Mouse (Mus musculus) CH12.LX (cell line): ENCODE results near the gene Gpr45.

Source experiments
- CHD2 ChIP-seq: IDR thresholded peaks from 2 replicates; pipeline ENCODE4 v1.6.1; 2011; ENCODE audit warnings: low read length, improper control_type of control experiment
- CTCF ChIP-seq, 2 experiments: IDR thresholded peaks in 1 of 2; conservative IDR thresholded peaks in 1 of 2; 2 replicates each; pipeline ENCODE4 v1.5.1; 2011 to 2012; ENCODE audit warnings: low read depth in 2 of 2, low read length in 2 of 2, improper control_type of control experiment in 1 of 2, inconsistent platforms in 1 of 2, mild to moderate bottlenecking in 1 of 2, moderate library complexity in 1 of 2
- KAT2A ChIP-seq: IDR thresholded peaks from 2 replicates; pipeline ENCODE4 v1.6.1; 2012; ENCODE audit warnings: low read length, improper control_type of control experiment, inconsistent platforms; ENCODE audit not compliant: insufficient replicate concordance
- MAFK ChIP-seq: IDR thresholded peaks from 2 replicates; pipeline ENCODE4 v1.6.1; 2011; ENCODE audit warnings: low read length, improper control_type of control experiment; ENCODE audit not compliant: insufficient replicate concordance
- MAZ ChIP-seq: IDR thresholded peaks from 2 replicates; pipeline ENCODE4 v1.6.1; 2012; ENCODE audit warnings: low read depth, mild to moderate bottlenecking, inconsistent platforms, low read length, improper control_type of control experiment, moderate library complexity
- MEF2A ChIP-seq: IDR thresholded peaks from 2 replicates; pipeline ENCODE4 v1.6.1; 2014; ENCODE audit warnings: low read depth, mild to moderate bottlenecking, inconsistent platforms, low read length, improper control_type of control experiment, borderline replicate concordance
- POLR2A ChIP-seq: IDR thresholded peaks from 2 replicates; pipeline ENCODE4 v1.6.1; 2011; ENCODE audit warnings: low read depth, mild to moderate bottlenecking, improper control_type of control experiment, low read length
- POLR2AphosphoS2 ChIP-seq: IDR thresholded peaks from 2 replicates; pipeline ENCODE4 v1.6.1; 2011; ENCODE audit warnings: low read depth, low read length, improper control_type of control experiment
- SIN3A ChIP-seq: IDR thresholded peaks from 2 replicates; pipeline ENCODE4 v1.6.1; 2012; ENCODE audit warnings: low read length, improper control_type of control experiment, inconsistent platforms
- ZC3H11A ChIP-seq: IDR thresholded peaks from 2 replicates; pipeline ENCODE4 v1.6.1; 2012; ENCODE audit warnings: low read depth, mild to moderate bottlenecking, inconsistent platforms, low read length, improper control_type of control experiment

GRCm38 (mm10) chr1:43046990-43047389 is 94.3 kb downstream of the Gpr45 start:
- TF ChIP-seq CTCF (conservative IDR thresholded peaks at IDR 0.05 in 1 of 2, IDR thresholded peaks at IDR 0.05 in 1 of 2; ENCODE audit: low read depth in 2 of 2, low read length in 2 of 2) (no peak), SIN3A (no peak), MAZ (no peak), POLR2AphosphoS2 (no peak), MEF2A (no peak), MAFK (no peak), ZC3H11A (no peak), KAT2A (no peak), POLR2A (no peak), CHD2 (no peak)
